Mouse (Mus musculus) brain, embryonic 14.5 days (tissue): ENCODE measurements around the gene Ext2. TPM values are rescaled to one million over a fixed set of nuclear protein-coding genes. Genes with fewer than 3 reads are reported as not detected.
A peak's percentile ranks its signal among the peaks of the same experiment; 100 is the strongest.

Experiments
- DNase-seq: peaks from one replicate; pipeline ENCODE4 v3.0.0-alpha.2; 2011; ENCODE audit warnings: low read depth
- CTCF ChIP-seq: fragments of 200-500 bp; IDR thresholded peaks from 2 replicates; pipeline ENCODE4 v1.5.1; 2012; ENCODE audit warnings: inconsistent platforms, mild to moderate bottlenecking, moderate library complexity, borderline replicate concordance; ENCODE audit not compliant: insufficient read depth, insufficient read length; ENCODE audit errors: extremely low read depth
- POLR2A ChIP-seq: fragments of 200-500 bp; IDR thresholded peaks from 2 replicates; pipeline ENCODE4 v1.6.1; 2012; ENCODE audit warnings: mild to moderate bottlenecking, inconsistent platforms, borderline replicate concordance; ENCODE audit not compliant: poor library complexity, insufficient read depth, insufficient read length, severe bottlenecking; ENCODE audit errors: extremely low read depth
- polyA plus RNA-seq: library from polyadenylated mRNA; depleted of rRNA; stranded (reverse); fragments of >200 nt; gene quantifications from 2 replicates; pipeline ENCODE4 v1.2.3, GENCODE M21; 2012; rRNA removed

The Ext2 gene
- polyA plus RNA-seq, 1 experiment = 49.9 TPM

DNA sequence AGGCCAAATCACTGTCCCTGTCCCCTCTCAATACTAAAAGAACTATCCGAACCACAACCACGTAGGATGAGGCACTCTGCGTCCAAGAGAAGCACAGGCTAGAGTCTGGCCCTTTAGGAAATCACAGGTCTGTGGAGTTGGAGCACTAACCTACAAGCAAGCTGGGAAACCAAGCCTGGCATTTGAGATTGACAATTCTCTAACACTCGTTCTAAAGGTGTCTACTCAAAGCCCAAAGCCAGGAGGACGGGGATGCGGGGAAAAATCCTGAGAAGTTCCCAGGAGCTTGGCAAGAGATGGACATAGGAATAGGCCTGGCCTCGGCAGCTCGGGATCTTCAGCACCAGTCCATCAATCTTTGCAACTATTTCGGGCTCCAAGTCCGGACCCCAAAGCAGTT is 177.2 kb downstream of the Ext2 start:
- TF ChIP-seq POLR2A = no peak
- TF ChIP-seq CTCF = no peak
- no peak for DNase-seq

DNA sequence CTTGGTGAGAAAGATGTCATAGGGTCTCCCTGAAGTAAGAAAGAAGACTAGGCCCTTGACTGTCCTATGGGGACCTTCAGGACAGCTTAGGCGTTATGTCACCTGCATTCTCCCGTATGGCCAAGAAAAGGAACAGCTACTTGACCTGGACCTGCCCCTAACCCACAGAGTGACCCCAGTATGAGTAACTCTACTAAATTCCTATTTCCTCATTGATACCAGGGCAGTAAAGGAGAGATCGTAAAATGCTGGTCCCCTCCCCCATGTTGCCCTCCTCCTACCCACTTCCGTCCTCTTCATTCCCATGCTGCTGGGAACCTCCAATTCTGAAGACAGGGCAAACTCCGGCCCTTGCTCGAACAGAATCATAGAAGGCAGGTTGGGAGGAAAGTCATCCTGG is 177.6 kb downstream of the Ext2 start:
- no peak for DNase-seq
- no peak for TF ChIP-seq CTCF
- no peak for TF ChIP-seq POLR2A

DNA sequence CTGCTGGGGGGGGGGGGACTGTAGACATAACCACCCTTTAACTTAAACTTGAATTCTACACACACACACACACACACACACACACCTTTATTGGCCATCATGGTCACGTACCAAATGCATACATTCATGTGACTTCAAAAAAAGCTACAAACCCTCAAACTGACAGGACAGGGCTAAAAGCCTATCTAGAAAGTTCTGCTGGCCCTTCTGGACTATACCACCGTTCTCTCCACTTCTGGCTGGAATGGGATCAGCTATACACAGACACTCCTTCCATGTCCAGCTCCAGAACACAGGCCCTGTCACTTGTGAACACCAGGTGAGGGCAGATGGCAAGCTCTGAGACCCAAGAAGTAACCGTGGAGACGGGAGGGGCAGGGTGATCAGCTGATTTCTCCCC is 178.1 kb downstream of the Ext2 start:
- TF ChIP-seq POLR2A (no peak), CTCF (no peak)
- DNase-seq = no peak

DNA sequence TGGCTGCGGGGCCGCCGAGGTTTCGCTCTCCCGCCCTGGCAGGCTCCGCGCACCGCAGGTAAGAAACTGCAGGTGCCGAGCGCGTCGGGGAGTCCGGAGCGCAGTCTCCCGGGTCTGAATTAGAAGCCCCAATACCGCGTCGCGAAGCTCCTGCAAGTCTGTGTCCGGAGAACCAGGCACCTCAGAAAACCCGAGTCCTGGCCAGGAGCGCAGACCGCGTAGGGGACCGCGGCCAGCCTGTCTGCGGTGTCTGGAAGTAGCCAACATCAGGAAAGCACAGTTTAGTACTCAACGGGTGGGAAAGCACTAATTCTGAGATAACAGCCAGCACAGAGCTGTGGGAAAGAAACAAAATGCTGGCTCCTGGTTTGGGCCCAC is 179.0 kb downstream of the Ext2 start:
- TF ChIP-seq CTCF (no peak), POLR2A (no peak)
- DNase-seq = no peak

DNA sequence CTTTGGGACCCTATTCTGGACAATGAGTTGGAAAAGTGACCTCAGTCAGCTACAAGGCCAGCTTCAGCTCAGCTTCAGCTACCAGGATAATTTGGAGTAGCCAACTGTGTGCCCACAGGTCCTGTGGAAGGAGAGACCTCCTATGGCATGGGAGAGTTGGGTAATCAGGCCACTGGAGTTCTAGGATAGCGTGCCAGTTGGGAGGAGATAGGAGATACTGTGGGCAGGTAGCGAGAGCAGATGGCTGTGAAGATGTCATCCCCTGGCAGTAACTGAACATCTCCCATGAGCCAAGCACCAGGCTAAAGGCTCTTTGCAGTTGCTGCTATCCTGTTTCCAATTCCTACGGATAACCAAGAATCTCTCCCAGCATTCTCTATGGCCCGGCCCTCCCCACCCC is 187.8 kb downstream of the Ext2 start:
- TF ChIP-seq CTCF (no peak), POLR2A (no peak)
- DNase-seq = no peak

DNA sequence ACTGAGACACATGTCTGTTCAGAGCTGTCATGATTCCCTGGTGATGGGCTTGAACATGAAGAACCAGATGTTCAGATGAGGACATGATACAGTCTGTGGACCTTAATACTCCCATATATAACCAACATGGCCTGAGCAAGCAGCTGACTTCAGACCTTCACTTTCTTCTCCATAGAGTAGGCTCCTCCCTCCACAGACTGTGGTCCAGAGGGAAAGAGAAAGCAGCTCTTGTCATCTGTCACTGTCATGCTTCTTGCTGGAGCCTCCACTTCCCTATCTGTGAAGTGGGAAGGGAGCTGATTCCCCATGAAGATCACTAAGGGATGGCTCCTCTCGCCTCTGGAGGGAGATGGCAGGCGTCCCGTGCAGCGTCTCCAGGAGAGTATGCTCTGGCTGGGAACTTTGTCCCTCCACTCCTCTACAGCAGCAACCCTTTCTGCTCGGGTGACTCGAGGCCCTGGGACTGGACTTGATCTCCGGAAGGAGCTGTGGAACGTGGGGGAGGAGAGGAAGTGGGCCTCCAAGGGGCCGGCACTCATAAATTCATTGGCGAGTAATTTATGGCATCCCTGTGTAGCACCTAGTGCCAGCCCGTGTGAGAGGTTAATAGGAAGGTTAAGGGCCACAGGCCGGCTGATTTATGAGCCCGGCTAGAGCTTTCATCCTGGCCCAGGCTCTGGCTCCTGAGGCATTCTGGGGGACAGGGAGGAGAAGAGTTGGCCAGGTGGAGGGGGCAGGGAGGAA is 197.5 kb downstream of the Ext2 start:
- DNase-seq = no peak
- TF ChIP-seq CTCF = no peak
- no peak for TF ChIP-seq POLR2A

DNA sequence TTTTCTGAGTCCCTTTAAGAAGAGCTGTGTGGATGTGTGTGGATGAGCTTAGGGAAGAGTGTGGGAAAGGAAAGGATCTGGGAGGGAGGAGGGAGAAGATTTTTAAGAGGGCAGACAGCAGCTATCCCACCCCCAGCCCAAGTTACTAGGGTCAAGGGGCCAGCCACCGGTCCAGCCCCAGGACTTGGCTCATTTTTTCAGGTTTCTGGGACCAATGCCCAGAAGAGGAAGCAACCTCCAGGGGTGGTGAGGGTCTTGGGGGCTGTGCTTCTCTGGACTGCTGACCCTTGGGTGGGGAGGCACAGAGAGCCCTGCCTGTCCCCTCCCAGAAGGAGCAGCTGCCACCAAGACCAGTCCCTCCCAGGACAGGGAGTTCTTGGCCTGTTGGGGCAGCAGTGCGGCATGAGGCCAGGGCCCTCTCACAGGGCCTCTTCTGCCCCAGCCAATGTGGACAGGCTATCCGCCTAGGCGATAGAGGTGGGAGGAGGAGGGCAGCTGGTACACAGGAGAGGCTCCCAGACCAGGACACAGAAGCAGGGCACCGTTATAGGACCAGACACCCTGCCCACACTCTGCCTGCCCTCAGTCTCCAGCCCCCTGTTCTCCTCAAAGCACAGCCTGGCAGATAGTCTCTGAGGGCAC is 203.0 kb downstream of the Ext2 start:
- no peak for TF ChIP-seq CTCF
- TF ChIP-seq POLR2A = no peak

DNA sequence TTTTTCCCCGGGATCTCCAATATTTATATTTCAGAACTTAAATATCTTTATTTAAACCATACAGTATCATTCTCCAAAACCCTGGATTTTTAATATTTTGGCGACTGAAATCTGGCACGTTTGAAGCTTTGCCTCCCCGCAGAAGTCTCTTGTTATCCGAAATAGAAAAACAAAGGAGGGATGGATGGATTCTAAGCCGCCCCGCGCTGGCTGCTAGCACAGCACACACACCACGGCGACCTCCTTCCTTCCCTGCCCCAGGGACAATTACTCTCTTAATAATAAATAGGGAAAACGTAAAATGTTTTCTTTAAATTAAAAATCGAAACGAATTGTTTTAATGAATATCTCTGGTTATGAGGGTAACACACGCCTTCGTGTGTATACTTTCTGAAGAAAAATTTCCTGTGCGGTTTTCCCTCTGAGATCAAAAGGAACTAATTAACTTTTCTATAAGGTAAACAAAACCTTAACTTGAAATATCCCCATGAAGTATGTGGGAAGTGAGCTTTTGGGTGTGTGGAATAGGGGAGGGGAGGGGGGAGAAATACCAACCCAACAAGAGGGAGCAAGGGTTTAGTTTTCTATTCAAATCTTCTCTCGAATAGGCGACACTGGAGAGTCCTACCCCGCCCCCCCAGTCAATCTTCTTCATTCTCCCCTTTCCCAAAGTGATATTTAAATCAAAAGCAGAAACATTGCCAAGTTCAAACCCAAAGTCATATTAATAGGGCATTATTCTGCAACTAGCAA is 203.7 kb downstream of the Ext2 start:
- no peak for TF ChIP-seq POLR2A
- TF ChIP-seq CTCF = no peak
- DNase-seq = peak; percentile 54

More for the DNA sequence above, 203.0 kb downstream of the Ext2 start:
- no peak for DNase-seq

DNA sequence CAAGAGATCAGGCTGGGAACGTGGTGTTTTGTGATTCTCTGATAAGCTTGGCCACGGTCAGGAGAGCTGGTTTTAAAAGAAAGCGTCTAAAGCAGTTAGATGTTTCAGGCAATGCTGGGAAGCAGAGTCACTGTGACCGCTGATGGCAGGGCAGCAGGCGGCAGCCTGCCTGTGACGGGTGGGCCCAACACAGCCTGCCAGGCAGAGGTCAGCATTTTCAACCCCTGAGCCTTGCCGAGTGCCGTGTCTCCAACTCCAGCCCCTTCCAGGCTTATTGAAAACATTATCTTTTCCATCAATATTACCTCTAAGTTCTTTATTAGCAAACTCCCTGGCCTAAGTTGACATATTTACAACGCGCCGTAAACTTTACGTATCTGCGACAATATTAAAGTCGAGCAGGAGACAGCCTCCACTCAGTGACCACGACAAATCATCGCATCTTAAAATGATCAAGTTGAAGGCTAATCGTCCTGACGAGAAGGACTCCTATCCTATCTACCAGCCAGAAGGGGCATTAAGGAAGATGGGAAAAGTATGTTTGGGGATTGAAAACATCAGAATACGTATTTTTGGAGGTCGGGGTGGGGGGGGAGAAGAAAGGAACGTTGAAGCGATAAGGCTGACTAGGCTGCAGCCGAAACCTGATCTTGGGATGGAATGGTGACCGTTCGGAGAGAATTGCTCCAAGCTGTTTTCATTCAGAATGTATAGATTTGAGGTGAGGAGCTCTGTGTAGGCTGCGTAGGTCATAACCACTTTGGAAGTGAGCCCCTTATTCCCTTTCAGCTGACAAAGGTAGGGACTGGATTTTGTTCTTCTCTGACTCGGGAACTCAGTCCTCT is 206.3 kb downstream of the Ext2 start:
- DNase-seq = no peak
- TF ChIP-seq CTCF = no peak
- TF ChIP-seq POLR2A = no peak

DNA sequence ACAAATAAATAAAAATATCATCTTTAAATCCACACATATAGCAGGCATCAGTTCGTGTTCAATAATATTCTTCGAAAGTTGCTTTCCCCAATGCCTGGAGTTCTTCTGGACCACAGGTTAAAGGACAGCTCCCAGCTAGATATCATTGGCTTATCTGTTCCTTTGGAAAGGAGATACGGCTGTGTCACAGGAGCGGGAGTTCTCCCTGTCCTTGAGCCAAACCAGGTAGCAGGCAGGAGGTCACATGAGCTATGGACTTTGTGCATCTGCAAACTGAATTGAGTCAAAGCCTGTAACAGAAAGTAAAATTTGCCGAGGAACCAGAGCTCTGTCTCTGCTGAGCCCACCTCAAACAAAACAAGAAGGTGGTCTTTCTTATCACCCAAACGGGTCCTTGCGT is 209.3 kb downstream of the Ext2 start:
- TF ChIP-seq CTCF = no peak
- no peak for TF ChIP-seq POLR2A
- DNase-seq = no peak

Other genes with a start within 250 kb of the Ext2 start
- gene Alx4, start 180.2 kb downstream of the Ext2 start, polyA plus RNA-seq = 1.1 and 2.5 TPM in 2 replicates
- 22.2 and 27.3 TPM in 2 replicates for gene Accs, start 27.4 kb upstream of the Ext2 start, polyA plus RNA-seq
- 0.38 and 0.39 TPM in 2 replicates for gene Accsl, start 46.6 kb upstream of the Ext2 start, polyA plus RNA-seq
- 26.7 and 58.7 TPM in 2 replicates for gene Gm13889, start 134.6 kb upstream of the Ext2 start, polyA plus RNA-seq
- gene Gm27027, start 173.8 kb upstream of the Ext2 start, polyA plus RNA-seq = 0.16 TPM in 1 of 2 replicates, not detected in the other
- 54.7 and 64.8 TPM in 2 replicates for gene Alkbh3, start 188.2 kb upstream of the Ext2 start, polyA plus RNA-seq